ENCODE assay signal across 27 mouse cellular contexts in the genomic region with DNA sequence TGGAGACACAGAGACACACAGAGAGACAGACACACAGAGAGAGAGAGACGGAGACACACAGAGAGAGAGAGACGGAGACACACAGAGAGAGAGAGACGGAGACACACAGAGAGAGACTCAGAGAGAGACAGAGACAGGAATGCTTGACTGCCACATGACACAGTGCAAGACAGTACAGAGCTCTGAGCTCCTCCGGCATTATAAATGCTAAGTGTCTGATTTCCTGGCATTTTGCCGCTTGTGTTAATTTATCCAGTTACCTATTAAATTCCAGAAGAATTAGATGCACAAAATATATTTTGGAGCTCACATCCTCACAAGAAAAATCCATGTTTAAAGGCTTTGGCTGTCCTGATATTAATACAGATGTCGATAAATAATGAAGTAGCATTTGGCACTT. TPM values are rescaled to one million over a fixed set of nuclear protein-coding genes. Genes with fewer than 3 reads are reported as not detected.
DNase-seq lines count a peak whose midpoint lies in the region; ATAC-seq and TF ChIP-seq lines count a peak whose summit lies in the region.
"Had no signal": no experiment of that assay in that cellular context is flagged by ENCODE, and none has a peak within 500 bp of the region (broad histone marks: within the 10 kb centered on the region; RNA-seq: fewer than 3 reads in every experiment).

No protein-coding gene starts in this region.

- H3K4me3 ChIP-seq in forebrain, embryonic 14.5 days (ENCODE audit: low read depth, low read length) = no peak overlapping the region
- no peak overlapping the region for H3K4me3 ChIP-seq in forebrain, embryonic 16.5 days (replicated peaks; ENCODE audit: low read length)
- no peak overlapping the region for H3K4me3 ChIP-seq in kidney, adult 2 months (ENCODE audit: insufficient read depth, low read depth, low read length)
- H3K4me3 ChIP-seq in midbrain, embryonic 16.5 days (ENCODE audit: low read depth, low read length) = no peak overlapping the region
- H3K4me3 ChIP-seq in midbrain, embryonic 10.5 days = no peak overlapping the region
- H3K4me3 ChIP-seq: embryonic facial prominence, embryonic 13.5 days; forebrain, embryonic 10.5 days; forebrain, embryonic 13.5 days; gastrocnemius, adult 2 months; hindbrain, embryonic 12.5 days had no signal

- H3K4me2 ChIP-seq in forebrain, embryonic 14.5 days (ENCODE audit: low read length) = no peak overlapping the region
- H3K4me2 ChIP-seq in forebrain, embryonic 16.5 days (ENCODE audit: low read length) = no peak overlapping the region
- no peak overlapping the region for H3K4me2 ChIP-seq in midbrain, embryonic 16.5 days (ENCODE audit: low read length)
- H3K4me2 ChIP-seq: embryonic facial prominence, embryonic 13.5 days; forebrain, embryonic 13.5 days; heart, embryonic 11.5 days; hindbrain, embryonic 12.5 days had no signal

- H3K4me1 ChIP-seq in forebrain, embryonic 14.5 days (ENCODE audit: control insufficient read depth, insufficient read depth, low read length) = no peaks in the 10 kb centered on the region; the same call in 1 of the 2 replicates
- H3K4me1 ChIP-seq in forebrain, embryonic 16.5 days (replicated peaks; ENCODE audit: control insufficient read depth, insufficient read depth, low read length) = peaks cover 23% of the 10 kb centered on the region
- H3K4me1 ChIP-seq in kidney, adult 2 months (ENCODE audit: control insufficient read depth, insufficient read depth, low read length) = no peaks in the 10 kb centered on the region
- peaks cover 9% of the 10 kb centered on the region; the same call in 1 of the 2 replicates for H3K4me1 ChIP-seq in midbrain, embryonic 16.5 days (ENCODE audit: control insufficient read depth, insufficient read depth, low read length)
- peaks cover 5% of the 10 kb centered on the region; the same call in 1 of the 2 replicates for H3K4me1 ChIP-seq in midbrain, embryonic 10.5 days

- no peak for TF ChIP-seq CTCF in kidney, adult 2 months (conservative IDR thresholded peaks at IDR 0.05; ENCODE audit: insufficient read depth, insufficient read length, low read depth, low read length)

- peak; percentile 61 for DNase-seq in forebrain, embryonic 14.5 days (ENCODE audit: low spot score)
- DNase-seq in kidney, adult 2 months = peak; percentile 14
- DNase-seq in kidney, adult 9 months = no peak
- DNase-seq in midbrain, embryonic 10.5 days (ENCODE audit: low spot score) = no peak
- DNase-seq in layer of hippocampus, postnatal 10 days (ENCODE audit: low spot score in 2 of 2) = no peak
- DNase-seq: adrenal gland, postnatal 10 days; adrenal gland, postnatal 36 days; B cell, adult 2 months; cerebellum, adult 11 months; cerebellum, adult 2 months; cerebellum, adult 9-11 months; cerebellum, postnatal 25 days; gastrocnemius, adult 2 months; gastrocnemius, postnatal 14 days; heart, adult 11 months had no signal

- H3K9me3 ChIP-seq in forebrain, embryonic 14.5 days (replicated peaks; ENCODE audit: control insufficient read depth, low read length) = no peaks in the 10 kb centered on the region
- H3K9me3 ChIP-seq in forebrain, embryonic 16.5 days (ENCODE audit: control insufficient read depth, low read length) = no peaks in the 10 kb centered on the region
- H3K9me3 ChIP-seq in midbrain, embryonic 16.5 days (replicated peaks; ENCODE audit: control insufficient read depth, low read length, poor library complexity, severe bottlenecking) = no peaks in the 10 kb centered on the region
- H3K9me3 ChIP-seq in midbrain, embryonic 10.5 days (replicated peaks) = no peaks in the 10 kb centered on the region
- H3K9me3 ChIP-seq: embryonic facial prominence, embryonic 13.5 days; forebrain, embryonic 10.5 days; forebrain, embryonic 13.5 days; hindbrain, embryonic 12.5 days had no signal

- no peak overlapping the region for H3K9ac ChIP-seq in forebrain, embryonic 14.5 days (ENCODE audit: low read length)
- no peak overlapping the region for H3K9ac ChIP-seq in forebrain, embryonic 16.5 days (replicated peaks; ENCODE audit: low read depth, low read length)
- no peak overlapping the region for H3K9ac ChIP-seq in midbrain, embryonic 16.5 days (ENCODE audit: low read depth, low read length)
- H3K9ac ChIP-seq: embryonic facial prominence, embryonic 13.5 days; forebrain, embryonic 13.5 days; hindbrain, embryonic 12.5 days had no signal

- no peak for TF ChIP-seq POLR2A in kidney, adult 2 months (IDR thresholded peaks at IDR 0.05; ENCODE audit: low read depth, low read length)

- 75% methylated on average over 6 of the region's 6 CpGs for WGBS in forebrain, embryonic 14.5 days
- whole genome bisulfite sequencing in forebrain, embryonic 16.5 days = 64% methylated on average over 6 of the region's 6 CpGs
- WGBS in kidney, adult 2 months = 70% methylated on average over 6 of the region's 6 CpGs
- 67% methylated on average over 6 of the region's 6 CpGs for WGBS in midbrain, embryonic 16.5 days
- whole genome bisulfite sequencing in midbrain, embryonic 10.5 days = 82% methylated on average over 6 of the region's 6 CpGs

- H3K27ac ChIP-seq in forebrain, embryonic 14.5 days (ENCODE audit: low read depth, low read length) = no peak overlapping the region
- H3K27ac ChIP-seq in forebrain, embryonic 16.5 days (ENCODE audit: low read length) = no peak overlapping the region; the same call in 1 of the 2 replicates
- no peak overlapping the region for H3K27ac ChIP-seq in kidney, adult 2 months (ENCODE audit: insufficient read depth, low read depth, low read length)
- peak overlapping the region; percentile 5; the same call in 1 of the 2 replicates for H3K27ac ChIP-seq in midbrain, embryonic 16.5 days (ENCODE audit: low read length)
- no peak overlapping the region for H3K27ac ChIP-seq in midbrain, embryonic 10.5 days (replicated peaks)
- H3K27ac ChIP-seq: embryonic facial prominence, embryonic 13.5 days; forebrain, embryonic 10.5 days; gastrocnemius, adult 2 months; hindbrain, postnatal 0 days had no signal

- peak; percentile 54; the same call in 1 of the 2 replicates for ATAC-seq in forebrain, embryonic 14.5 days
- no peak for ATAC-seq in forebrain, embryonic 16.5 days
- ATAC-seq in midbrain, embryonic 16.5 days = no peak
- ATAC-seq: hindbrain, postnatal 0 days; inflammation-experienced regulatory T-cells, adult 6 months; Patski had no signal

- H3K27me3 ChIP-seq in forebrain, embryonic 14.5 days (replicated peaks; ENCODE audit: control insufficient read depth, insufficient read depth, low read length) = no peaks in the 10 kb centered on the region
- no peaks in the 10 kb centered on the region for H3K27me3 ChIP-seq in forebrain, embryonic 16.5 days (replicated peaks; ENCODE audit: control insufficient read depth, insufficient read depth, low read length)
- no peaks in the 10 kb centered on the region for H3K27me3 ChIP-seq in kidney, adult 2 months (replicated peaks; ENCODE audit: control insufficient read depth, insufficient read depth, low read length)
- H3K27me3 ChIP-seq in midbrain, embryonic 16.5 days (ENCODE audit: control insufficient read depth, insufficient read depth, low read depth, low read length) = no peaks in the 10 kb centered on the region
- H3K27me3 ChIP-seq in midbrain, embryonic 10.5 days (ENCODE audit: low read depth, poor library complexity, severe bottlenecking) = no peaks in the 10 kb centered on the region
- H3K27me3 ChIP-seq: CH12.LX; embryonic facial prominence, embryonic 13.5 days; forebrain, embryonic 13.5 days; hindbrain, embryonic 12.5 days; Patski had no signal

- no peaks in the 10 kb centered on the region for H3K36me3 ChIP-seq in forebrain, embryonic 14.5 days (ENCODE audit: control insufficient read depth, insufficient read depth, low read length)
- no peaks in the 10 kb centered on the region for H3K36me3 ChIP-seq in forebrain, embryonic 16.5 days (ENCODE audit: control insufficient read depth, insufficient read depth)
- no peaks in the 10 kb centered on the region for H3K36me3 ChIP-seq in kidney, adult 2 months (ENCODE audit: control insufficient read depth, insufficient read depth, low read length)
- H3K36me3 ChIP-seq in midbrain, embryonic 16.5 days (ENCODE audit: control insufficient read depth, insufficient read depth, low read length) = no peaks in the 10 kb centered on the region
- no peaks in the 10 kb centered on the region for H3K36me3 ChIP-seq in midbrain, embryonic 10.5 days
- H3K36me3 ChIP-seq: embryonic facial prominence, embryonic 13.5 days; forebrain, embryonic 10.5 days; G1E; hindbrain, embryonic 12.5 days had no signal

RNA-seq across cellular contexts. Expression of a gene that starts 46.1 kb away (rescaled TPM):
- 44.3 and 49.9 TPM in 2 replicates for polyA plus RNA-seq in forebrain, embryonic 14.5 days (2014; fragmentation: Nextera tagmentation; extraction: Ambion mirVana)
- polyA plus RNA-seq in forebrain, embryonic 16.5 days (2015; fragmentation: Nextera tagmentation; extraction: Ambion mirVana) = 47.8 and 48.9 TPM in 2 replicates
- 17.0 and 22.5 TPM in 2 replicates for polyA plus RNA-seq in kidney, adult 2 months (2012; rRNA removed)
- 45.7 and 49.0 TPM in 2 replicates for polyA plus RNA-seq in midbrain, embryonic 16.5 days (2015; fragmentation: Nextera tagmentation; extraction: Ambion mirVana)
- polyA plus RNA-seq in midbrain, embryonic 10.5 days (2016; fragmentation: Nextera tagmentation; extraction: Ambion mirVana) = 35.3 and 47.5 TPM in 2 replicates
- 10 to 100 TPM; 66.7 to 67.9 TPM for total RNA-seq in layer of hippocampus, postnatal 10 days (2021)
- total RNA-seq: G1E had no signal
- polyA plus RNA-seq: G1E had no signal

Comparison
In these comparisons a context has a peak if more than half of its experiments do, and no peak if none do; other contexts are left out.
1. DNase-seq: peak in forebrain, embryonic 14.5 days (single experiment) and kidney, adult 2 months (single experiment); none in kidney, adult 9 months (single experiment), midbrain, embryonic 10.5 days (single experiment) and layer of hippocampus, postnatal 10 days (0 of 2).